Mouse (Mus musculus) liver, embryonic 15.5 days (tissue): ENCODE results near the gene Eea1. TPM values are rescaled to one million over a fixed set of nuclear protein-coding genes. Genes with fewer than 3 reads are reported as not detected.

Experiments used
- ATAC-seq: fragments of 200-750 bp; cut with Nextera tagmentation; 2 replicates; pipeline ENCODE4 v1.8.0; 2017; ENCODE audit warnings: moderate number of reproducible peaks, mild to moderate bottlenecking, moderate library complexity; ENCODE audit not compliant: insufficient read depth
- H3K27ac ChIP-seq: fragments of 300-500 bp; sonication (generic); replicated peaks from 2 replicates; pipeline ENCODE4 v1.5.1; 2015; ENCODE audit warnings: mild to moderate bottlenecking, inconsistent platforms
- H3K27me3 ChIP-seq: fragments of 300-500 bp; sonication (generic); 2 replicates; pipeline ENCODE4 v1.6.1; 2015; ENCODE audit warnings: mild to moderate bottlenecking, inconsistent platforms
- H3K36me3 ChIP-seq: fragments of 300-500 bp; sonication (generic); replicated peaks from 2 replicates; pipeline ENCODE4 v1.6.1; 2015; ENCODE audit warnings: moderate library complexity, mild to moderate bottlenecking, inconsistent platforms
- H3K4me1 ChIP-seq: fragments of 300-500 bp; sonication (generic); replicated peaks from 2 replicates; pipeline ENCODE4 v1.6.1; 2015; ENCODE audit warnings: inconsistent platforms
- H3K4me2 ChIP-seq: fragments of 300-500 bp; sonication (generic); 2 replicates; pipeline ENCODE4 v1.6.1; 2015; ENCODE audit warnings: moderate library complexity, mild to moderate bottlenecking, inconsistent platforms
- H3K4me3 ChIP-seq: fragments of 300-500 bp; sonication (generic); replicated peaks from 2 replicates; pipeline ENCODE4 v1.5.1; 2015; ENCODE audit warnings: mild to moderate bottlenecking, inconsistent platforms
- H3K9ac ChIP-seq: fragments of 300-500 bp; sonication (generic); 2 replicates; pipeline ENCODE4 v1.6.1; 2015; ENCODE audit warnings: moderate library complexity, mild to moderate bottlenecking, inconsistent platforms
- H3K9me3 ChIP-seq: fragments of 300-500 bp; sonication (generic); replicated peaks from 2 replicates; pipeline ENCODE4 v1.6.1; 2016; ENCODE audit warnings: inconsistent platforms
- WGBS: fragments of 180-500 bp; shearing (Covaris S2); methylation state at CpG from one replicate; pipeline ENCODE4 v1.1.7; 2015; ENCODE audit warnings: mixed read lengths; ENCODE audit not compliant: insufficient replicate concordance; 5-methylcytosine and 5-hydroxymethylcytosine counted together
- polyA plus RNA-seq: library from polyadenylated mRNA; unstranded; fragments of >200 nt; fragmentation: Nextera tagmentation; extraction: Ambion mirVana; gene quantifications from 2 replicates; pipeline ENCODE4 v1.2.1, GENCODE M21; 2015

The Eea1 gene
- polyA plus RNA-seq, 1 experiment from 2014 or later: 7.7 TPM

DNA sequence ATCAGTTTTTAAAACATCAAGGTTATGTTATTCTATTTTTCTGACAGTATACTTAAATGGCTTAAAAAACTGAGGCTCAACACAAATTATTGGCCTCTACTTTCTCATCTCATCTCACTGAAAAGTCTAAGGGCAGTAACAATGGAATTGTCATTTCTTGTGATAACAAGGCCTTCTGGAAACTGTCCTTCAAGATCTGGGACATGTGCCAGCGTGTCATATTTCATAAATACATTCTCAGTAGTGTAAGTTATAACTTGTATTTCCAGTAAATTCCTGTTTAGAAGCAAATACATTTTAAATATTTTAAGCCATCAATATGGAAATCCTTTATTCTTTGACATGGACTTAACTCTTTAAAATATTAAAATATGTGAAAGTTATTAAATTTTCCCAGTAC, 50.7 kb downstream of the Eea1 start:
- peaks cover 7% of the 10 kb centered on the region for H3K36me3 ChIP-seq
- ATAC-seq: no peak
- no peaks in the 10 kb centered on the region for H3K4me1 ChIP-seq
- H3K4me2 ChIP-seq: no peak overlapping the region
- H3K9me3 ChIP-seq: no peaks in the 10 kb centered on the region
- H3K27ac ChIP-seq: no peak overlapping the region
- H3K4me3 ChIP-seq: no peak overlapping the region
- H3K9ac ChIP-seq: no peak overlapping the region
- no peaks in the 10 kb centered on the region for H3K27me3 ChIP-seq
- 76% methylated on average over 1 of the region's 1 CpGs for WGBS

DNA sequence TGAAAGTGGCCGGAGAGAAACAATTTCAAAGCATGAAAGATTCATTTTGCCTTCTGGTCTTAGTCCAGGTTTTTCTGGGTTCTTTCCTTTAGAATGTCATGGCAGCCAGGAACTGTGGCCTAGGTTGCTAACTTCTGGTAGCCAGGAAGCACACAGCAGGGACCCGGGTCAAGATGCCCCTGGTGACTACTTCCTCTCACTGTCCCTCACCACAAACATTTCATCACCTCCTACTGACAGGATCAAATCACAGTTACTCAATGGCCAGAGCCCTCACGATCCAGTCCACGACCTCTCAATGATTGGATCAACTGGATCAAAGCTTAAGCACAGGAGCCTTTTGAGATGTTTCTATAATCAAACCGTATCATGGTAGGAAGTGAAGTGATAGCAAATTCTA, 60.5 kb downstream of the Eea1 start:
- Histone ChIP-seq H3K4me2 (no peak overlapping the region), H3K4me1 (no peaks in the 10 kb centered on the region), H3K27ac (no peak overlapping the region), H3K4me3 (no peak overlapping the region), H3K27me3 (no peaks in the 10 kb centered on the region), H3K9ac (no peak overlapping the region), H3K9me3 (no peaks in the 10 kb centered on the region), H3K36me3 (peaks cover 14% of the 10 kb centered on the region)
- WGBS: 57% methylated on average over 5 of the region's 5 CpGs
- no peak for ATAC-seq

DNA sequence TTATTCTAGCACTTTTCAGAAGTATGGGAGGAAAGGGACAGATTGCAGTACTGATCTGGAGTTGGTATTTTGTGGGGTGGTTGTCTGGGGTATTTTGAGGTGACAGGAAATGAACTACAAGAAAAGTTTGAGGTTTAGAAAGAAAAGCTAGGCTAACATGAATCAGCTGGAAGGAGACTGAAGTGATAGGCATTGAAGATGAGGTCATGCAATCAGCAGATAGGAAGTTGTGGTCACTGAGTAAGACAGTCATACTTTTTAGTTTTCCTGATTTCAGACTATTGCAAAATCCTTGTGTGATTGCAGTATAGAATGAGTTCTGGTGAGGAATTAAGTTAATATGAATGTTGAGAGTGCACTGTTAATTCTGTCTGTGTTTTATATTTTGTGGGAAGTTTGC, 75.3 kb downstream of the Eea1 start:
- Histone ChIP-seq H3K36me3 (peaks cover 38% of the 10 kb centered on the region), H3K9ac (no peak overlapping the region), H3K27me3 (no peaks in the 10 kb centered on the region), H3K4me2 (no peak overlapping the region), H3K27ac (no peak overlapping the region), H3K4me3 (no peak overlapping the region), H3K4me1 (no peaks in the 10 kb centered on the region), H3K9me3 (no peaks in the 10 kb centered on the region)
- ATAC-seq: no peak

DNA sequence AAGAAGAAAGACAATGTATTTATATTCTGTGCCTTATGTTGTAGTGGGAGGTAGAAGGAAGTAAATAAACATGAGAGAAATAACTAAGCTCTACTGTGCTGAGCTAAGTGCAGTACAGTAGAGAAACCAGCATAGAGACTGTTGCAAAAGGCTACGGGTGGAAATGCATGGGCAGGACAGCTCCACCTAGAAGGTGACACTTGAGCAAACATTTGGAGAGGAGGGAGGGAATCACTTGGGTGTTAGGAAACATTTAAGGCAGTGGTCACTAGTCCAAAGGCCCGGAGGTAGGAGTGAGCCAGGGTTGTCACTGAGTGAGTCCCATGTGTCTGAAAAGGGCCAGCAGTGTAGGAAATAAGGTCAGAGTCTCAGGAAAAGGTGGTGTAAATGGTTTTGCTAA, 77.0 kb downstream of the Eea1 start:
- no peak overlapping the region for H3K27ac ChIP-seq
- ATAC-seq: peak; percentile 67
- 68% methylated on average over 2 of the region's 2 CpGs for WGBS
- no peak overlapping the region for H3K4me3 ChIP-seq
- H3K36me3 ChIP-seq: peaks cover 29% of the 10 kb centered on the region
- no peaks in the 10 kb centered on the region for H3K27me3 ChIP-seq
- no peak overlapping the region for H3K9ac ChIP-seq
- no peak overlapping the region for H3K4me2 ChIP-seq
- no peaks in the 10 kb centered on the region for H3K4me1 ChIP-seq
- no peaks in the 10 kb centered on the region for H3K9me3 ChIP-seq

DNA sequence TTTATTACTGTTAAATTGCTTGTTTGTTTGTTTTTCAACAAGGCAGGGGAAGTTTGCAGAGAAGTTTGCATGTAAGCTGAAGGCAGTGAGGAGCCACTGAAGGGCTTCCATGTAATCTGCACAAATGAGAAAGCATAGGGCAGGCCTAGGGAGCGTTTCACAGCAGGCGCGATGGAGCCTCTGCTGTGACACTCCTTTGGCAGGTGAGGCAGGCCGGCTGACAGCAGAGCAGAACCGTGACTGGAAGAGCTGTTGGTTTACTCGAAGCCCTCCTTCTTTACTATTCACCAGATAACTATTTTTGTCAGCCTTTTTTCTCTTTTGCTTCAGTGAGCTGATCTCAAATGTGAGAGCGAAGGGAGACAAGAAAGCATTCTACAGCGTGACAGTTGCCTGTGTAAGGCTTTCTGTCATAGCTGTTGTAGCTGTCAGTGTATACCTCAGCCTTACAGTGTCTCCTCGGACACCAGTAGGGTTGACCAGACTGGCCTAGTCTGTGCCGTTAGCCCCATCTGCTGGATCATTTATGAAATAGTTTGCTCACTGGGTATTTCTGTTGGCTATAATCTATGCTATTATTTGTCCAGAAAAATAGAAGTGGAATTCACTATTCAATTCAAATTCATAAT, 93.0 kb downstream of the Eea1 start:
- H3K27ac ChIP-seq: no peak overlapping the region
- no peaks in the 10 kb centered on the region for H3K9me3 ChIP-seq
- no peak overlapping the region for H3K4me3 ChIP-seq
- peaks cover 28% of the 10 kb centered on the region for H3K36me3 ChIP-seq
- no peaks in the 10 kb centered on the region for H3K27me3 ChIP-seq
- WGBS: 64% methylated on average over 10 of the region's 10 CpGs
- H3K9ac ChIP-seq: no peak overlapping the region
- no peak for ATAC-seq
- H3K4me2 ChIP-seq: no peak overlapping the region
- no peaks in the 10 kb centered on the region for H3K4me1 ChIP-seq

DNA sequence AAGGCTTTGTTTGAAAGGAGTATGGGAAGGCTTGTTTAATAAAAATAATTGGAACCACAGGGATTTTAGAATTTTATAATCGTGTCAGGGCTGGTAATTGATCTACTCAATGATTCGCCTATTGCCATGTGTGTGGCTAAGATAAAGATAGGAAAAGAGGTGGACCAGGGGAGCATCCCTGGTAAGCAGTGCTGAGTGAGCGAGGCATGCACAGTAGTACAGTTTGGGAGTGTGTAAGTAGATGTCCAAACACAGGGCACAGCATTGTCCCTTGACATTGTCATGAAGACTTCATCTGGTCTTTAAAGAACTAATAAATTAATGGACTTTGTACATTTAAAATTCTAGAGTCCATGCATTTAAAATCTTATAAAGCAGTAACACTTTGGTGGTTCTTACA, 93.7 kb downstream of the Eea1 start:
- Histone ChIP-seq H3K4me1 (no peaks in the 10 kb centered on the region), H3K27me3 (no peaks in the 10 kb centered on the region), H3K9ac (no peak overlapping the region), H3K27ac (no peak overlapping the region), H3K9me3 (no peaks in the 10 kb centered on the region), H3K4me2 (no peak overlapping the region), H3K4me3 (no peak overlapping the region), H3K36me3 (peaks cover 35% of the 10 kb centered on the region)
- WGBS: 49% methylated on average over 3 of the region's 3 CpGs
- ATAC-seq: no peak

DNA sequence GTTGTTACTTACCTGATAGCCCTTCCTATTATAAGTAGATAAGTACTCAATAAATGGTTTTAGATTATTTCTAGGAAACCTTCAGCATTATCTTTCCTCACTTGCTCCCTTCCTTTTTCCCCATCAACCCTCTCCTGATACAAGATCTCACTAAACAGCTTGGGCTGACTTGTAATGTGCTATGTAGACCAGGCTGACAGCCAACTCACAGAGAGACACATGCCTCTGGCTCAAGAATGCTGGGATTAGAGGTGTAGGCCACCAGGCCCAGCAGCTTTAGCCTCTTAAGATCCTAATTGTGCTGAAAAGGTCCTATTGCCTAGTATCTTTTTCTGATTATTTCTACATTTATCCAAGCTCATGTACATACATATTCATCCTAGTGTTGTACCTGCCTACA, 95.5 kb downstream of the Eea1 start:
- ATAC-seq: no peak
- Histone ChIP-seq H3K9ac (no peak overlapping the region), H3K4me2 (no peak overlapping the region), H3K27ac (no peak overlapping the region), H3K4me3 (no peak overlapping the region), H3K4me1 (no peaks in the 10 kb centered on the region), H3K9me3 (no peaks in the 10 kb centered on the region), H3K27me3 (no peaks in the 10 kb centered on the region), H3K36me3 (peaks cover 46% of the 10 kb centered on the region)

DNA sequence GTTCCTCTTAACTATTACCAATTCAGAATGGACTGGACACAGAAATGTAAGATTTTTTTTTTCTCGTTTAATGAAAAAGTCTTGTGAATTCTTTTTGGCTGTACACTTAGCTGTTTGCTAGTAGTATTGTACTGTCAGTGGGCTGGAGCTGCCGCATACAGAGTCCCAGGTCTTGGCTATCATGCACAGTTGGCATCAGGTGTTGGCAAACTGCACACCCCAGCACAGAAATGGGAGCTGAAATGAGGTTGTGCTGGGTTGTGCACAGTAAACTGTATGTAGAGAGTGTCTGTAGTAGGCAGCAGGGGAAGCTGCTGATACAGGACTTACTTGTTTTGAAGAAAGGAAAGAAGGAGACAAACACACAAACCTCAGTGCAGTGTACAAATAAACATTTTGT, 103.8 kb downstream of the Eea1 start:
- Histone ChIP-seq H3K36me3 (peaks cover 32% of the 10 kb centered on the region), H3K9ac (no peak overlapping the region), H3K27me3 (no peaks in the 10 kb centered on the region), H3K27ac (no peak overlapping the region), H3K4me2 (no peak overlapping the region), H3K9me3 (no peaks in the 10 kb centered on the region), H3K4me3 (no peak overlapping the region), H3K4me1 (peaks cover 17% of the 10 kb centered on the region)
- ATAC-seq: no peak
- 85% methylated on average over 2 of the region's 2 CpGs for WGBS

DNA sequence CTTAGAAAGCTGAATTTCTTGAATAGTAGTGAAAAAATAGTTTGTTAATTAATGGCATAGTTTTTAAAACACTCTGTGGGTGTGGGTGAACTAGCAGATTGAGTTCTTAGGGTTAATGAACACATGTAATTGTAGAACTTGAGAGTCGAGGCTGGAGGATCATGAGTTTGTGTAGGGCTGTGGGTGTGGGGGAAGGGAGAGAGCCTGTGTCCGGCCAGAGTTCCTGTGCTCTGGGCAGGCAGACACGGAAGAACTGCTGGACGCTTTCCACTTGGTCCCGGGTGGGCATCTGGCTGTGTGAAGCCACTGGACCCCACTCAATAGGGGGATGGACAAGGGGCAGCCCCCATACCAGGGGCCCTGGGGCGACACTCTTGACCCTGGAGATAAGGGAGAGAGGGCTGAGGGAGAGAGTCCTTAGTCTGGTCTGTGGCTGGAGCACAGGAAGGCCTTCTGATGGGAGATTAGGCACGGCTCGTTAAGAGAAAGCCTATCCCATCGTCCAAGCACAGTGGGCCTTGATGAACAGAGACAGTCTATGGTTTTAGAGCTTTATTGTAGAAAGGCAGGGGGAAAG, 107.6 kb downstream of the Eea1 start:
- Histone ChIP-seq H3K9me3 (no peaks in the 10 kb centered on the region), H3K27me3 (no peaks in the 10 kb centered on the region), H3K9ac (no peak overlapping the region), H3K36me3 (peaks cover 6% of the 10 kb centered on the region), H3K4me2 (peak overlapping the region; percentile 34; the same call in 1 of the 2 replicates), H3K27ac (no peak overlapping the region), H3K4me3 (no peak overlapping the region), H3K4me1 (peaks cover 15% of the 10 kb centered on the region)
- WGBS: 10% methylated on average over 9 of the region's 9 CpGs
- peak; percentile 37; the same call in 1 of the 2 replicates for ATAC-seq

DNA sequence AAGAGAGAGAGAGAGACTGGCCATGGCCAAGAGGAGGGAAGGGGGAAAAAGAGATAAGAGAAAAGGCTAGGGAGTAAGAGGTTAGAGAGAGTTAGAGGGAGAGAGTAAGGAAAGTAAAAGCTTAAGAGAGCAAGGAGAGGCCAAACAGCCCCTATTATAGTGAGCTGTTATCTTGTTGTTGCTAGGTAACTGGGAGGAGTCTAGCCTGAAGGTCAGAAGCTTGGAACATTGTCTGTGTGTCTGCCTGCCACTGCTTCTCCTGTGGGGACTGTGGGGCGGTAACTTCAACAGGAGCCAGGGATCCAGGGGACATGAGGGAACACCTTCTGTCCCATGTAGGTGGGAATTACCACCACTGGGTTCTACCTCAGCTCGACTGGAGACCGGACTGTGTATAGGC, 108.1 kb downstream of the Eea1 start:
- 33% methylated on average over 3 of the region's 3 CpGs for WGBS
- H3K4me1 ChIP-seq: peaks cover 15% of the 10 kb centered on the region
- H3K4me3 ChIP-seq: no peak overlapping the region
- peak overlapping the region; percentile 34; the same call in 1 of the 2 replicates for H3K4me2 ChIP-seq
- 0 out of 2 replicates have a peak, but pooled peaks cover 3% of the 10 kb centered on the region for H3K36me3 ChIP-seq
- no peaks in the 10 kb centered on the region for H3K9me3 ChIP-seq
- no peak overlapping the region for H3K27ac ChIP-seq
- H3K27me3 ChIP-seq: no peaks in the 10 kb centered on the region
- ATAC-seq: peak; percentile 51; the same call in 1 of the 2 replicates
- H3K9ac ChIP-seq: no peak overlapping the region

DNA sequence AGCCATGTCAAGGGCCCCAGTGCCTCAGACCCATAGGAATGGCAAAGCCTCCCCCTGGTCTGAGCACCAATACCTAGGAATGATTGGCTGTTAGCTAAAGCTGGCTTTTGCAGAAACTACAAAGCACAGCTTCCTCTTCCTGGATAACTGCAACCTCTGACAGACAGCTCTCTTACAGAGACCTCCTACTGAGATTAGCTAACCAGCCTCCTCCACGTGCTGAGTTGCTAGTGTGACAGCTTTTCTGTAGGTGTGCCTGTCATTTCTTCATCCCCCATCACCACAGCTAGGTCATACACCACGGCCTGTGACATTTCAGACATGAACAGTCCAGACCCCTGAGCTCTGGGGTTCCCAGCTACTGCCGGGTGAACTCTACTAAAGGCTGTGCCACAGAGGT, 126.9 kb downstream of the Eea1 start:
- Histone ChIP-seq H3K4me1 (no peaks in the 10 kb centered on the region), H3K4me2 (no peak overlapping the region), H3K36me3 (no peaks in the 10 kb centered on the region), H3K27ac (no peak overlapping the region), H3K9ac (no peak overlapping the region), H3K9me3 (no peaks in the 10 kb centered on the region), H3K4me3 (no peak overlapping the region), H3K27me3 (no peaks in the 10 kb centered on the region)
- no peak for ATAC-seq
- 51% methylated on average over 3 of the region's 3 CpGs for WGBS

DNA sequence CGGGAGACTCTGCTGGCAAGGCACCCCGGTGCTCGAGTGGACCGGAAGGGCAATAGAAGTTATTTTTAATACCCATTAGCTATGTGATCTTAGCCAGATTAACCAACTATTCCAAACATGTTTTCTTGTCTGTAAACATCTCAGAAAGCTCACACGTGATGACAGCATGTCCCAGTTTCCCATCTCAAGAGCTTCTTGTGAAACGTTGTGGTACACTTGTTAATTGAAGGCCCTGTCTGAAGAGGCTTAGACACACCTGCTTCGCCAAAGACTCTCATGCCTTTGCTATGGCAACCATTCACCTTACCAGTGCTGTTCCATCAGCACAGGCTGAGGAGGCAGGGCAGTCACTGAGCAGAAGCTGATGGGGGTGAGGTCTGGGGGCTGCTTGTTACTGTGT, 133.9 kb downstream of the Eea1 start:
- ATAC-seq: no peak
- WGBS: 78% methylated on average over 7 of the region's 7 CpGs

More for the DNA sequence above, 133.9 kb downstream of the Eea1 start:
- Histone ChIP-seq H3K4me2 (no peak overlapping the region), H3K9ac (no peak overlapping the region), H3K36me3 (no peaks in the 10 kb centered on the region), H3K9me3 (no peaks in the 10 kb centered on the region), H3K27ac (no peak overlapping the region), H3K4me3 (no peak overlapping the region), H3K4me1 (no peaks in the 10 kb centered on the region), H3K27me3 (no peaks in the 10 kb centered on the region)
